Mouse (Mus musculus) small intestine, adult 2 months (tissue): Measurements from ENCODE around the gene Nktr.

Experiments used
- CTCF ChIP-seq: fragments of 200-500 bp; IDR thresholded peaks from 2 replicates; pipeline ENCODE4 v1.5.1; 2012; ENCODE audit warnings: low read depth, mild to moderate bottlenecking, control low read depth, inconsistent platforms, low read length, moderate library complexity, mixed read lengths; ENCODE audit not compliant: insufficient replicate concordance, insufficient read length; ENCODE audit errors: extremely low read depth
- POLR2A ChIP-seq: fragments of 200-500 bp; IDR thresholded peaks from 2 replicates; pipeline ENCODE4 v1.6.1; 2012; ENCODE audit warnings: low read depth, mild to moderate bottlenecking, control low read depth, inconsistent platforms, low read length, moderate library complexity

- TF ChIP-seq CTCF, result no peak
- no peak for TF ChIP-seq POLR2A
These were observed 41.5 kb downstream of the Nktr start for GRCm38 (mm10) chr9:121760271-121761090.
